In genomic region chr17:67697461-67697891, GRCm38 (mm10) we compare ENCODE assay signal across 9 mouse cellular contexts. TPM values are rescaled to one million over a fixed set of nuclear protein-coding genes. Genes with fewer than 3 reads are reported as not detected.
DNase-seq lines count a peak whose midpoint lies in the region; ATAC-seq and TF ChIP-seq lines count a peak whose summit lies in the region.
"Had no signal": no experiment of that assay in that cellular context is flagged by ENCODE, and none has a peak within 500 bp of the region (broad histone marks: within the 10 kb centered on the region; RNA-seq: fewer than 3 reads in every experiment).

No protein-coding gene starts in this region.

- intact Hi-C loops in heart, postnatal 25 days (cut with DNase I) = no loop called here
- intact Hi-C loops in heart, postnatal 14 days (cut with DNase I) = no loop called here

- no peaks in the 10 kb centered on the region for H3K36me3 ChIP-seq in heart, embryonic 12.5 days
- no peaks in the 10 kb centered on the region for H3K36me3 ChIP-seq in liver, embryonic 13.5 days
- no peaks in the 10 kb centered on the region for H3K36me3 ChIP-seq in small intestine, adult 2 months (ENCODE audit: control insufficient read depth, insufficient read depth, low read length)

- no peak for TF ChIP-seq POLR2A in small intestine, adult 2 months (IDR thresholded peaks at IDR 0.05; ENCODE audit: low read depth, low read length)

- peaks cover 16% of the 10 kb centered on the region for H3K27me3 ChIP-seq in heart, embryonic 12.5 days (replicated peaks)
- H3K27me3 ChIP-seq in liver, embryonic 13.5 days = peaks cover 28% of the 10 kb centered on the region
- no peaks in the 10 kb centered on the region for H3K27me3 ChIP-seq in small intestine, adult 2 months (ENCODE audit: control insufficient read depth, insufficient read depth, low read length)

- peak overlapping the region; percentile 100 for H3K4me2 ChIP-seq in heart, embryonic 12.5 days
- peak overlapping the region; percentile 72 for H3K4me2 ChIP-seq in liver, embryonic 13.5 days

- H3K4me1 ChIP-seq in heart, embryonic 12.5 days (replicated peaks) = peaks cover 19% of the 10 kb centered on the region
- H3K4me1 ChIP-seq in liver, embryonic 13.5 days (replicated peaks) = no peaks in the 10 kb centered on the region; the same call in 1 of the 2 replicates
- H3K4me1 ChIP-seq in small intestine, adult 2 months (ENCODE audit: control insufficient read depth, insufficient read depth, insufficient read length, low read length) = no peaks in the 10 kb centered on the region

- 0% methylated on average over 32 of the region's 32 CpGs for WGBS in heart, embryonic 12.5 days
- 2% methylated on average over 31 of the region's 32 CpGs for WGBS in liver, embryonic 13.5 days (ENCODE audit: insufficient replicate concordance)
- 2% methylated on average over 32 of the region's 32 CpGs for WGBS in small intestine, adult 2 months

- H3K27ac ChIP-seq in heart, embryonic 12.5 days (ENCODE audit: poor library complexity, severe bottlenecking) = no peak overlapping the region
- H3K27ac ChIP-seq in liver, embryonic 13.5 days = no peak overlapping the region
- H3K27ac ChIP-seq in small intestine, adult 2 months (ENCODE audit: insufficient read depth, low read depth, low read length) = no peak overlapping the region

- peak overlapping the region; percentile 69 for H3K4me3 ChIP-seq in heart, embryonic 12.5 days
- H3K4me3 ChIP-seq in liver, embryonic 13.5 days (replicated peaks) = peak overlapping the region; percentile 57
- H3K4me3 ChIP-seq in small intestine, adult 2 months (ENCODE audit: low read depth, low read length) = peak overlapping the region; percentile 57

- H3K9me3 ChIP-seq in heart, embryonic 12.5 days (replicated peaks) = no peaks in the 10 kb centered on the region
- no peaks in the 10 kb centered on the region for H3K9me3 ChIP-seq in liver, embryonic 13.5 days (replicated peaks)

- no peak for DNase-seq in heart, postnatal 25 days (ENCODE audit: low spot score)
- DNase-seq in embryo, embryonic 10.5 days (ENCODE audit: low spot score) = peak; percentile 80
- DNase-seq in heart, postnatal 14 days = peak; percentile 18 to 21
- DNase-seq in liver, embryonic 13.5 days = no peak
- no peak for DNase-seq in spleen, postnatal 36 days (ENCODE audit: low spot score in 2 of 2)
- no peak for DNase-seq in urinary bladder, adult 18-20 months (ENCODE audit: low spot score in 2 of 2)

- peak; percentile 57 for ATAC-seq in heart, embryonic 12.5 days (ENCODE audit: insufficient number of reproducible peaks, low FRiP score)
- peak; percentile 45 for ATAC-seq in liver, embryonic 13.5 days (ENCODE audit: low read depth)

- H3K9ac ChIP-seq in heart, embryonic 12.5 days = peak overlapping the region; percentile 69
- H3K9ac ChIP-seq in liver, embryonic 13.5 days = peak overlapping the region; percentile 49

- no peak for TF ChIP-seq CTCF in small intestine, adult 2 months (IDR thresholded peaks at IDR 0.05; ENCODE audit: extremely low read depth, insufficient read length, insufficient replicate concordance, low read depth, low read length)

RNA-seq across cellular contexts. Expression of gene Lama1, which starts 0.4 kb away (rescaled TPM):
- polyA plus RNA-seq in heart, embryonic 12.5 days (2016; fragmentation: Nextera tagmentation; extraction: Ambion mirVana) = 1.3 and 2.0 TPM in 2 replicates
- 1 to 10 TPM in 1 of 2 experiments, under 1 TPM in 1; 0.78 to 1.1 TPM for total RNA-seq in heart, postnatal 25 days (2021)
- total RNA-seq in heart, postnatal 14 days (2021) = under 1 TPM; 0.45 to 0.54 TPM
- polyA plus RNA-seq in liver, embryonic 13.5 days (2015; fragmentation: Nextera tagmentation; extraction: Ambion mirVana) = 0.74 and 1.0 TPM in 2 replicates
- polyA plus RNA-seq in small intestine, adult 2 months (2012; rRNA removed) = 0.96 and 1.2 TPM in 2 replicates
- total RNA-seq: MEL had no signal

Comparison
In these comparisons a context has a peak if more than half of its experiments do, and no peak if none do; other contexts are left out.
1. DNase-seq: peak in embryo, embryonic 10.5 days (single experiment) and heart, postnatal 14 days (2 of 2); none in heart, postnatal 25 days (single experiment), liver, embryonic 13.5 days (single experiment), spleen, postnatal 36 days (0 of 2) and urinary bladder, adult 18-20 months (0 of 2).
2. Peak in every context shown above with its lines, with median percentiles within 50 percentile points of each other: H3K4me3 ChIP-seq.